Mouse (Mus musculus) midbrain, embryonic 13.5 days (tissue): ENCODE data around the gene Olfr541. TPM values are rescaled to one million over a fixed set of nuclear protein-coding genes. Genes with fewer than 3 reads are reported as not detected.

Source experiments
- ATAC-seq: fragments of 200-750 bp; cut with Nextera tagmentation; 2 replicates; pipeline ENCODE4 v1.8.0; 2017; ENCODE audit warnings: mild to moderate bottlenecking, moderate TSS enrichment, moderate library complexity
- H3K27ac ChIP-seq: fragments of 300-500 bp; sonication (generic); 2 replicates; pipeline ENCODE4 v1.5.1; 2015; ENCODE audit warnings: inconsistent platforms, mild to moderate bottlenecking, moderate library complexity
- H3K27me3 ChIP-seq: fragments of 300-500 bp; sonication (generic); 2 replicates; pipeline ENCODE4 v1.6.1; 2015; ENCODE audit warnings: mild to moderate bottlenecking, inconsistent platforms
- H3K36me3 ChIP-seq: fragments of 300-500 bp; sonication (generic); 2 replicates; pipeline ENCODE4 v1.6.1; 2015; ENCODE audit warnings: mild to moderate bottlenecking, inconsistent platforms
- H3K4me1 ChIP-seq: fragments of 300-500 bp; sonication (generic); replicated peaks from 2 replicates; pipeline ENCODE4 v1.6.1; 2015; ENCODE audit warnings: inconsistent platforms
- H3K4me2 ChIP-seq: fragments of 300-500 bp; sonication (generic); replicated peaks from 2 replicates; pipeline ENCODE4 v1.6.1; 2015; ENCODE audit warnings: moderate library complexity, mild to moderate bottlenecking, inconsistent platforms
- H3K4me3 ChIP-seq: fragments of 300-500 bp; sonication (generic); replicated peaks from 2 replicates; pipeline ENCODE4 v1.5.1; 2015; ENCODE audit warnings: mild to moderate bottlenecking, inconsistent platforms
- H3K9ac ChIP-seq: fragments of 300-500 bp; sonication (generic); replicated peaks from 2 replicates; pipeline ENCODE4 v1.6.1; 2015; ENCODE audit warnings: mild to moderate bottlenecking, inconsistent platforms
- H3K9me3 ChIP-seq: fragments of 300-500 bp; sonication (generic); 2 replicates; pipeline ENCODE4 v1.6.1; 2016; ENCODE audit warnings: mild to moderate bottlenecking, inconsistent platforms
- WGBS: fragments of 180-500 bp; shearing (Covaris S2); methylation state at CpG from one replicate; pipeline ENCODE4 v1.1.7; 2015; 5-methylcytosine and 5-hydroxymethylcytosine counted together
- polyA plus RNA-seq: library from polyadenylated mRNA; unstranded; fragments of >200 nt; fragmentation: Nextera tagmentation; extraction: Ambion mirVana; gene quantifications from 2 replicates; pipeline ENCODE4 v1.2.1, GENCODE M21; 2015

Olfr541 gene
- polyA plus RNA-seq, 1 experiment from 2014 or later, result not detected

DNA sequence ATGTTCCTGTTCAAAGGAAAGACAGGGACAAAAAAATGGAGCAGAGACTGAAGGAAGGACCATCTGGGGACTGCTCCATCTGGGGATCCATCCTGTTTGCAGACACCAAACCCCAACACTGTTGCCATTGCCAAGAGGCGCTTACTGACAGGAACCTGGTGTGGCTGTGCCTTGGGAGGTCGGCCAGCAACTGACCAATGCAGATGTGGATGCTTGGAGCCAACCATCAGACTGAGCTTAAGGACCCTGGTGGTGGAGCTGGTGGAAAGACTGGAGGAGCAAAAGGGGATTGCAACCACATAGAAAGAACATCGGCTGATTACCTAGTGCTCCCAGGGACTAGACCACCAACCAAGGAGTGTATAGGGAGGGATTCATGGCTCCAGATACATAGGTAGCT lies 50.3 kb downstream of the Olfr541 start:
- WGBS, result 84% methylated on average over 3 of the region's 3 CpGs
- H3K4me2 ChIP-seq, result no peak overlapping the region
- H3K9me3 ChIP-seq, result no peaks in the 10 kb centered on the region
- no peaks in the 10 kb centered on the region for H3K27me3 ChIP-seq
- no peak overlapping the region for H3K9ac ChIP-seq
- no peak overlapping the region for H3K27ac ChIP-seq
- H3K36me3 ChIP-seq, result no peaks in the 10 kb centered on the region
- no peak overlapping the region for H3K4me3 ChIP-seq
- ATAC-seq, result no peak
- H3K4me1 ChIP-seq, result no peaks in the 10 kb centered on the region

DNA sequence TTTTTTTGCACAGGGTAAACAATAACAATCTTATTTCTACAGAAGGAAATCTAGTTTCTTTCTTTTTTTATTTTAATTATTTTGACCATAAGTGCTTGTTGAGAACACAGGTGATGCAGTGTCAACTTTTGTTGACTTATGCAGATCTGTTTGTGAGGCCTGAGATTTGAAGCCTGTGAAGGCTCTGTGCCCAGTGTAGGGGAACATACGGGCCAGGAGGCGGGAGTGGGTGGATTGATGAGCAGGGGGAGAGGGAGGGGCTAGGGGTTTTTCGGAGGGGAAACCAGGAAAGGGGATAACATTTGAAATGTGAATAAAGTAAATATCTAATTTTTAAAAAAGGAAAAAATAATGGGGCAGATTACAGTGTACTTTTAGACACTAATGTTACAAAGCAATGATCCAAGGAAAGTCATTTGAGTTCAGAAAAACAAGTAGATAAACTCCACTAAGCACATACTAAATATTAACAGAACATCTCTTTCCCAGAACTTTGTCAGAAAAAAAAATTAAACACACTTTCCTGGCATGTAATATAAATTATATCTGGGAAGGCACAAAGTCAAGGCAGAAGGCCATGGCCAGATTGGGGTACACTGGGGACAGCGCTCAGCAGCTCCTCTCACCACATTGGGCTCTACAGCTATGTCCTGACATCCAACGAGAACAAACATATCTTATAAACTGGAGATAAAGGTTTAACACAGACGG lies 51.2 kb downstream of the Olfr541 start:
- no peaks in the 10 kb centered on the region for H3K36me3 ChIP-seq
- H3K9me3 ChIP-seq, result no peaks in the 10 kb centered on the region
- H3K27ac ChIP-seq, result no peak overlapping the region
- no peak for ATAC-seq
- no peak overlapping the region for H3K9ac ChIP-seq
- H3K4me2 ChIP-seq, result no peak overlapping the region
- H3K27me3 ChIP-seq, result no peaks in the 10 kb centered on the region
- WGBS, result 89% methylated on average over 6 of the region's 6 CpGs
- H3K4me3 ChIP-seq, result no peak overlapping the region
- no peaks in the 10 kb centered on the region for H3K4me1 ChIP-seq

GRCm38 (mm10) chr7:140748827-140749160 lies 51.7 kb downstream of the Olfr541 start:
- H3K9me3 ChIP-seq, result no peaks in the 10 kb centered on the region
- H3K27me3 ChIP-seq, result no peaks in the 10 kb centered on the region
- 90% methylated on average over 3 of the region's 3 CpGs for WGBS
- no peak overlapping the region for H3K27ac ChIP-seq
- H3K4me2 ChIP-seq, result no peak overlapping the region
- H3K36me3 ChIP-seq, result no peaks in the 10 kb centered on the region
- H3K4me1 ChIP-seq, result no peaks in the 10 kb centered on the region
- H3K4me3 ChIP-seq, result no peak overlapping the region
- H3K9ac ChIP-seq, result no peak overlapping the region
- ATAC-seq, result no peak

DNA sequence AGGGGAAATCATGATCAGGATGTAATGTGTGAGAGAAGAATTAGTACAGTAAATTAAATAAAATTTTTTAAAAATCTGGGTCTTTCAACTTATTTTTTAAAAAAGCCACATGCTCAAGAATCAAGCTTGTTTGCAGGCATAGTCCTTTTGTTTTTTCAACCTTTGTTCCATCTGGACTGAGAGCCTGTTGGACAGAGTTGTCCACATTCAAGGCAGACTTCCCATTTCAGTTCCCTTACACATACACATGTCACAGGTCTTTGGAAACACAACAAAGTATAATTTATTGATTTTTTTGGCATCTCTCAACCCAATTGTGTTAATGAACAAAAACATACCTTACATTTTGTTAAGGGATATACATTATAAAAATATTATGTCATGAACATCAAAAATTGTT lies 57.5 kb downstream of the Olfr541 start:
- H3K27me3 ChIP-seq, result no peaks in the 10 kb centered on the region

More for the DNA sequence above, 57.5 kb downstream of the Olfr541 start:
- no peak overlapping the region for H3K9ac ChIP-seq
- no peaks in the 10 kb centered on the region for H3K4me1 ChIP-seq
- H3K4me2 ChIP-seq, result no peak overlapping the region
- H3K4me3 ChIP-seq, result no peak overlapping the region
- no peak overlapping the region for H3K27ac ChIP-seq
- no peaks in the 10 kb centered on the region for H3K9me3 ChIP-seq
- no peak for ATAC-seq
- no peaks in the 10 kb centered on the region for H3K36me3 ChIP-seq

Other genes starting within 250 kb of the Olfr541 start
- gene Olfr533, start 233.9 kb upstream of the Olfr541 start, polyA plus RNA-seq, result not detected in 2 replicates
- not detected in 2 replicates for gene Olfr535, start 213.1 kb upstream of the Olfr541 start, polyA plus RNA-seq
- gene Olfr536, start 189.9 kb upstream of the Olfr541 start, polyA plus RNA-seq, result not detected in 2 replicates
- not detected in 2 replicates for gene Olfr538, start 129.4 kb upstream of the Olfr541 start, polyA plus RNA-seq
- 0.01 and 0.03 TPM in 2 replicates for gene Olfr46, start 96.0 kb upstream of the Olfr541 start, polyA plus RNA-seq
- gene Olfr61, start 68.3 kb upstream of the Olfr541 start, polyA plus RNA-seq, result not detected in 2 replicates
- not detected in 2 replicates for gene Olfr53, start 50.8 kb upstream of the Olfr541 start, polyA plus RNA-seq
- gene Olfr539, start 37.3 kb upstream of the Olfr541 start, polyA plus RNA-seq, result 0.01 TPM in 1 of 2 replicates, not detected in the other
- not detected in 2 replicates for gene Olfr45, start 15.3 kb upstream of the Olfr541 start, polyA plus RNA-seq
- gene Cyp2e1, start 66.5 kb downstream of the Olfr541 start, polyA plus RNA-seq, result not detected in 2 replicates
- 0.22 and 0.24 TPM in 2 replicates for gene Syce1, start 90.6 kb downstream of the Olfr541 start, polyA plus RNA-seq
- gene Zfp941, start 124.9 kb downstream of the Olfr541 start, polyA plus RNA-seq, result 20.4 and 24.4 TPM in 2 replicates
- not detected in 2 replicates for gene Urah, start 137.8 kb downstream of the Olfr541 start, polyA plus RNA-seq
- gene Scgb1c1, start 148.3 kb downstream of the Olfr541 start, polyA plus RNA-seq, result not detected in 2 replicates
- gene Odf3, start 150.5 kb downstream of the Olfr541 start, polyA plus RNA-seq, result 0.13 TPM in 1 of 2 replicates, not detected in the other
- gene Gm45785, start 159.1 kb downstream of the Olfr541 start, polyA plus RNA-seq, result not detected in 2 replicates
- 89.3 and 98.1 TPM in 2 replicates for gene Ric8a, start 159.7 kb downstream of the Olfr541 start, polyA plus RNA-seq
- 37.7 and 38.0 TPM in 2 replicates for gene Bet1l, start 160.3 kb downstream of the Olfr541 start, polyA plus RNA-seq
- gene Psmd13, start 184.7 kb downstream of the Olfr541 start, polyA plus RNA-seq, result 287 and 302 TPM in 2 replicates
- 40.7 and 42.1 TPM in 2 replicates for gene Sirt3, start 185.0 kb downstream of the Olfr541 start, polyA plus RNA-seq
- gene Cox8b, start 203.2 kb downstream of the Olfr541 start, polyA plus RNA-seq, result not detected in 2 replicates
- gene Nlrp6, start 223.6 kb downstream of the Olfr541 start, polyA plus RNA-seq, result 0.17 and 0.18 TPM in 2 replicates
- 8.4 and 8.7 TPM in 2 replicates for gene Pgghg, start 244.1 kb downstream of the Olfr541 start, polyA plus RNA-seq